Mouse (Mus musculus): Measurements from ENCODE around the gene Pvalb. TPM values are rescaled to one million over a fixed set of nuclear protein-coding genes. Genes with fewer than 3 reads are reported as not detected.

Pvalb gene
- polyA plus RNA-seq, 1 experiment, result 171 TPM

- Histone ChIP-seq H3K27ac (replicated peaks; ENCODE audit: low read depth, low read length) (no peak overlapping the region), H3K4me1 (ENCODE audit: control insufficient read depth, insufficient read depth, insufficient read length, low read length) (no peaks in the 10 kb centered on the region; the same call in 1 of the 2 replicates), H3K4me3 (ENCODE audit: insufficient read depth, low read depth, low read length) (no peak overlapping the region)
Observed at GRCm38 (mm10) chr15:78157330-78157729, 48.9 kb downstream of the Pvalb start.

GRCm38 (mm10) chr15:78155421-78155820 is 50.8 kb downstream of the Pvalb start:
- H3K4me3 ChIP-seq (ENCODE audit: insufficient read depth, low read depth, low read length), result no peak overlapping the region
- H3K4me1 ChIP-seq (ENCODE audit: control insufficient read depth, insufficient read depth, insufficient read length, low read length), result no peaks in the 10 kb centered on the region; the same call in 1 of the 2 replicates
- H3K27ac ChIP-seq (replicated peaks; ENCODE audit: low read depth, low read length), result no peak overlapping the region

- Histone ChIP-seq H3K4me3 (ENCODE audit: insufficient read depth, low read depth, low read length) (no peak overlapping the region), H3K4me1 (ENCODE audit: control insufficient read depth, insufficient read depth, insufficient read length, low read length) (no peaks in the 10 kb centered on the region; the same call in 1 of the 2 replicates), H3K27ac (replicated peaks; ENCODE audit: low read depth, low read length) (no peak overlapping the region)
Observed at GRCm38 (mm10) chr15:78153045-78153775, 53.0 kb downstream of the Pvalb start.

- no peak overlapping the region for H3K4me3 ChIP-seq (ENCODE audit: insufficient read depth, low read depth, low read length)
- H3K27ac ChIP-seq (replicated peaks; ENCODE audit: low read depth, low read length), result no peak overlapping the region
Observed at GRCm38 (mm10) chr15:78148565-78148964, 57.6 kb downstream of the Pvalb start.

More at GRCm38 (mm10) chr15:78148565-78148964, 57.6 kb downstream of the Pvalb start:
- H3K4me1 ChIP-seq (ENCODE audit: control insufficient read depth, insufficient read depth, insufficient read length, low read length), result no peaks in the 10 kb centered on the region

Other genes starting within 250 kb of the Pvalb start
- 0.67 and 0.79 TPM in 2 replicates for gene Foxred2, start 249.7 kb downstream of the Pvalb start, polyA plus RNA-seq (2012; ENCODE audit: insufficient read depth, insufficient read length, missing spikeins)
- gene Eif3d, start 235.6 kb downstream of the Pvalb start, polyA plus RNA-seq (2012; ENCODE audit: insufficient read depth, insufficient read length, missing spikeins), result 57.6 and 63.5 TPM in 2 replicates
- not detected in 2 replicates for gene Cacng2, start 86.4 kb downstream of the Pvalb start, polyA plus RNA-seq (2012; ENCODE audit: insufficient read depth, insufficient read length, missing spikeins)
- gene Ift27, start 32.3 kb downstream of the Pvalb start, polyA plus RNA-seq (2012; ENCODE audit: insufficient read depth, insufficient read length, missing spikeins), result 13.4 and 16.5 TPM in 2 replicates
- gene Ncf4, start 38.4 kb upstream of the Pvalb start, polyA plus RNA-seq (2012; ENCODE audit: insufficient read depth, insufficient read length, missing spikeins), result 3.3 and 3.5 TPM in 2 replicates
- gene Csf2rb2, start 99.3 kb upstream of the Pvalb start, polyA plus RNA-seq (2012; ENCODE audit: insufficient read depth, insufficient read length, missing spikeins), result 0.67 and 2.0 TPM in 2 replicates
- 3.1 and 4.1 TPM in 2 replicates for gene Csf2rb, start 119.4 kb upstream of the Pvalb start, polyA plus RNA-seq (2012; ENCODE audit: insufficient read depth, insufficient read length, missing spikeins)
- not detected in 2 replicates for gene Tex33, start 189.5 kb upstream of the Pvalb start, polyA plus RNA-seq (2012; ENCODE audit: insufficient read depth, insufficient read length, missing spikeins)
- 37.0 and 39.4 TPM in 2 replicates for gene Tst, start 199.5 kb upstream of the Pvalb start, polyA plus RNA-seq (2012; ENCODE audit: insufficient read depth, insufficient read length, missing spikeins)
- gene Mpst, start 200.0 kb upstream of the Pvalb start, polyA plus RNA-seq (2012; ENCODE audit: insufficient read depth, insufficient read length, missing spikeins), result 22.1 and 26.4 TPM in 2 replicates
- 37.9 and 42.7 TPM in 2 replicates for gene Kctd17, start 222.2 kb upstream of the Pvalb start, polyA plus RNA-seq (2012; ENCODE audit: insufficient read depth, insufficient read length, missing spikeins)

Data from brown adipose tissue, adult 24 weeks (tissue).